Mouse (Mus musculus) lung, adult 2 months (tissue): ENCODE results near the gene Adam21.

Experiments
- CTCF ChIP-seq: fragments of 200-500 bp; IDR thresholded peaks from 2 replicates; pipeline ENCODE4 v1.5.1; 2011; ENCODE audit warnings: mild to moderate bottlenecking, low read length, control low read depth; ENCODE audit not compliant: insufficient read depth
- POLR2A ChIP-seq: fragments of 200-500 bp; IDR thresholded peaks from 2 replicates; pipeline ENCODE4 v1.6.1; 2011; ENCODE audit warnings: low read depth, mild to moderate bottlenecking, control low read depth, low read length, borderline replicate concordance; ENCODE audit errors: extremely low read depth

DNA sequence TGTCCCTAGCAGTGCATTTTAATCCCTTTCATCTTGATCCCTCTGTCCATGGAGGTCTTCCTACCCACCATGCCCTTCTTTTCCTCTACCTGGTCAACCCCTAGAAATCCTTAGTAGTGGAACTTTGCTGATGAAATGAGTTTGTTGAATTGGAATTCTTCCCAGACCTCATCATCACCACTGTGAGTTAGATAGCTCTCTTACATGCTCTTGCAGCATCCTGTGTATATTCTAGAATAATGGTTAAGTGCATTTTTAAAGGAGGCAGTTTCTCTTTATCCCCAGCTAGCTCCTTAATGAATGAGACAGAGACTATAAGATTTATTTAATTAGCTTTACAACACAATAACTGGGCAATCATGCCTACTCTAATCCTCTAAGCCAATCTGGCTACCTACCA, 41.2 kb upstream of the Adam21 start:
- TF ChIP-seq CTCF (no peak), POLR2A (no peak)
